Mouse (Mus musculus) cerebellum, adult 2 months (tissue): ENCODE data around the gene Zbed4. TPM values are rescaled to one million over a fixed set of nuclear protein-coding genes. Genes with fewer than 3 reads are reported as not detected.
"Not testable (repeated sequence)": the region's sequence is repeated elsewhere in the genome, so short reads cannot be mapped to it uniquely, and the experiment has no call there.

Source experiments
- DNase-seq, 2 experiments: peaks; one replicate each; pipeline ENCODE4 v3.0.0; 2021
- H3K27ac ChIP-seq: fragments of 200-500 bp; 2 replicates; pipeline ENCODE4 v1.5.1; 2012; ENCODE audit warnings: low read length, control low read depth, inconsistent platforms; ENCODE audit not compliant: insufficient read depth
- H3K27me3 ChIP-seq: fragments of 200-500 bp; 2 replicates; pipeline ENCODE4 v1.6.1; 2012; ENCODE audit warnings: inconsistent platforms, mild to moderate bottlenecking, low read length, moderate library complexity; ENCODE audit not compliant: control insufficient read depth, insufficient read depth
- H3K4me1 ChIP-seq: fragments of 200-500 bp; 2 replicates; pipeline ENCODE4 v1.6.1; 2011; ENCODE audit warnings: low read length; ENCODE audit not compliant: control insufficient read depth, insufficient read depth
- H3K4me3 ChIP-seq: fragments of 200-500 bp; replicated peaks from 2 replicates; pipeline ENCODE3; 2011; ENCODE audit warnings: mild to moderate bottlenecking, low read depth, low read length, control low read depth; ENCODE audit not compliant: insufficient read depth
- CTCF ChIP-seq: fragments of 200-500 bp; IDR thresholded peaks from 2 replicates; pipeline ENCODE4 v1.5.1; 2011; ENCODE audit warnings: low read depth, mild to moderate bottlenecking, control low read depth, low read length, moderate library complexity, borderline replicate concordance; ENCODE audit not compliant: insufficient read depth
- POLR2A ChIP-seq: fragments of 200-500 bp; IDR thresholded peaks from 2 replicates; pipeline ENCODE4 v1.6.1; 2011; ENCODE audit warnings: low read length, control low read depth, borderline replicate concordance; ENCODE audit not compliant: insufficient read depth
- WGBS: fragments of 180-500 bp; shearing (Covaris S2); methylation state at CpG from one replicate; pipeline ENCODE4 v1.1.7; 2018; 5-methylcytosine and 5-hydroxymethylcytosine counted together
- polyA plus RNA-seq: library from polyadenylated mRNA; depleted of rRNA; stranded (reverse); fragments of >200 nt; gene quantifications from 2 replicates; pipeline ENCODE4 v1.2.3, GENCODE M21; 2012

Gene Zbed4
- polyA plus RNA-seq, 1 experiment: 6.9 TPM

GRCm38 (mm10) chr15:88801903-88802302, 50.4 kb downstream of the Zbed4 start:
- H3K27me3 ChIP-seq: no peaks in the 10 kb centered on the region; the same call in 1 of the 2 replicates
- H3K27ac ChIP-seq: no peak overlapping the region
- no peak overlapping the region for H3K4me3 ChIP-seq
- WGBS: 90% methylated on average over 3 of the region's 3 CpGs
- H3K4me1 ChIP-seq: no peaks in the 10 kb centered on the region
- TF ChIP-seq POLR2A (no peak), CTCF (no peak)
- no peak for DNase-seq

GRCm38 (mm10) chr15:88802348-88802747, 50.9 kb downstream of the Zbed4 start:
- TF ChIP-seq POLR2A (no peak), CTCF (no peak)
- Histone ChIP-seq H3K4me3 (no peak overlapping the region), H3K27me3 (no peaks in the 10 kb centered on the region; the same call in 1 of the 2 replicates), H3K27ac (no peak overlapping the region), H3K4me1 (no peaks in the 10 kb centered on the region)
- no peak for DNase-seq
- WGBS: 80% methylated on average over 6 of the region's 6 CpGs

- TF ChIP-seq CTCF: no peak
- no peak for TF ChIP-seq POLR2A
- DNase-seq: no peak
- no peaks in the 10 kb centered on the region for H3K4me1 ChIP-seq
- H3K27me3 ChIP-seq: no peaks in the 10 kb centered on the region
- no peak overlapping the region for H3K4me3 ChIP-seq
- H3K27ac ChIP-seq: no peak overlapping the region
- 85% methylated on average over 8 of the region's 8 CpGs for WGBS
These were observed 56.7 kb downstream of the Zbed4 start for GRCm38 (mm10) chr15:88808121-88808520.

- Histone ChIP-seq H3K27ac (no peak overlapping the region), H3K4me3 (no peak overlapping the region), H3K4me1 (no peaks in the 10 kb centered on the region), H3K27me3 (no peaks in the 10 kb centered on the region)
- DNase-seq: no peak
- 91% methylated on average over 2 of the region's 2 CpGs for WGBS
- no peak for TF ChIP-seq CTCF
- no peak for TF ChIP-seq POLR2A
These were observed 58.9 kb downstream of the Zbed4 start for GRCm38 (mm10) chr15:88810369-88810768.

- Histone ChIP-seq H3K27me3 (no peaks in the 10 kb centered on the region), H3K27ac (no peak overlapping the region), H3K4me3 (no peak overlapping the region), H3K4me1 (no peaks in the 10 kb centered on the region)
- DNase-seq: no peak
- TF ChIP-seq CTCF (no peak), POLR2A (no peak)
- WGBS: 85% methylated on average over 3 of the region's 3 CpGs
These were observed 61.8 kb downstream of the Zbed4 start for GRCm38 (mm10) chr15:88813262-88813661.

- not testable (repeated sequence) for DNase-seq, H3K4me3 ChIP-seq, H3K4me1 ChIP-seq, H3K27me3 ChIP-seq, H3K27ac ChIP-seq
- whole genome bisulfite sequencing: 92% methylated on average over 2 of the region's 2 CpGs
These were observed 62.4 kb downstream of the Zbed4 start for GRCm38 (mm10) chr15:88813873-88814272.

- WGBS: 95% methylated on average over 11 of the region's 11 CpGs
These were observed 63.1 kb downstream of the Zbed4 start for GRCm38 (mm10) chr15:88814411-88815047.

GRCm38 (mm10) chr15:88815196-88815700, 63.8 kb downstream of the Zbed4 start:
- no peak for DNase-seq

More at GRCm38 (mm10) chr15:88814411-88815047, 63.1 kb downstream of the Zbed4 start:
- H3K4me1 ChIP-seq: no peaks in the 10 kb centered on the region
- H3K4me3 ChIP-seq: no peak overlapping the region
- no peak for TF ChIP-seq CTCF
- TF ChIP-seq POLR2A: no peak
- no peak for DNase-seq
- H3K27me3 ChIP-seq: no peaks in the 10 kb centered on the region
- no peak overlapping the region for H3K27ac ChIP-seq

More at GRCm38 (mm10) chr15:88815196-88815700, 63.8 kb downstream of the Zbed4 start:
- Histone ChIP-seq H3K4me3 (no peak overlapping the region), H3K27me3 (no peaks in the 10 kb centered on the region), H3K27ac (no peak overlapping the region), H3K4me1 (peaks cover 1% of the 10 kb centered on the region; the same call in 1 of the 2 replicates)
- TF ChIP-seq CTCF (no peak), POLR2A (no peak)
- 90% methylated on average over 6 of the region's 6 CpGs for WGBS
